Mouse (Mus musculus) right cerebral cortex, adult 2 months (tissue): ENCODE data around the gene Cpa5.
A peak's percentile ranks its signal among the peaks of the same experiment; 100 is the strongest.

Source experiments
- DNase-seq, 2 experiments: peaks; one replicate each; pipeline ENCODE4 v3.0.0; 2021 to 2022; ENCODE audit warnings: low spot score in 2 of 2

Cpa5 gene

GRCm38 (mm10) chr6:30610710-30611109 is at the start of gene Cpa5:
Gene Cpa5 (plus strand): TSS chr6:30611010.
- DNase-seq: no peak

- no peak for DNase-seq
These were observed 48.7 kb upstream of the Cpa5 start for GRCm38 (mm10) chr6:30562132-30562531.

GRCm38 (mm10) chr6:30563575-30563974 is 47.2 kb upstream of the Cpa5 start:
- no peak for DNase-seq

- no peak for DNase-seq
These were observed 46.8 kb upstream of the Cpa5 start for GRCm38 (mm10) chr6:30564051-30564450.

GRCm38 (mm10) chr6:30568069-30568468 is 42.7 kb upstream of the Cpa5 start, which contains the start of gene Cpa4:
Gene Cpa4 (plus strand): TSS chr6:30568369.
- no peak for DNase-seq

GRCm38 (mm10) chr6:30569331-30569730 is 41.5 kb upstream of the Cpa5 start:
- DNase-seq: peak; percentile 60 to 66

GRCm38 (mm10) chr6:30570012-30570411 is 40.8 kb upstream of the Cpa5 start:
- DNase-seq: peak; percentile 40 to 42

- peak; percentile 86 to 87 for DNase-seq
These were observed 38.1 kb upstream of the Cpa5 start for GRCm38 (mm10) chr6:30572456-30573311.

GRCm38 (mm10) chr6:30573380-30573779 is 37.4 kb upstream of the Cpa5 start:
- DNase-seq: no peak

GRCm38 (mm10) chr6:30574945-30575344 is 35.9 kb upstream of the Cpa5 start:
- DNase-seq: no peak

- DNase-seq: no peak
These were observed 34.2 kb upstream of the Cpa5 start for GRCm38 (mm10) chr6:30576477-30577203.

- peak in 1 of 2 experiments; percentile 28 for DNase-seq
These were observed 30.6 kb upstream of the Cpa5 start for GRCm38 (mm10) chr6:30579961-30580840.

- DNase-seq: no peak
These were observed 30.0 kb upstream of the Cpa5 start for GRCm38 (mm10) chr6:30580841-30581176.

- DNase-seq: no peak
These were observed 23.8 kb upstream of the Cpa5 start for GRCm38 (mm10) chr6:30586886-30587442.

- no peak for DNase-seq
These were observed 21.0 kb upstream of the Cpa5 start for GRCm38 (mm10) chr6:30589819-30590218.

GRCm38 (mm10) chr6:30591851-30592404 is 18.9 kb upstream of the Cpa5 start:
- DNase-seq: no peak

GRCm38 (mm10) chr6:30592417-30592974 is 18.3 kb upstream of the Cpa5 start:
- no peak for DNase-seq

- DNase-seq: no peak
These were observed 16.4 kb upstream of the Cpa5 start for GRCm38 (mm10) chr6:30594364-30594763.

- no peak for DNase-seq
These were observed 14.4 kb upstream of the Cpa5 start for GRCm38 (mm10) chr6:30596230-30596898.

- no peak for DNase-seq
These were observed 10.8 kb upstream of the Cpa5 start for GRCm38 (mm10) chr6:30600033-30600432.
